Mouse (Mus musculus) forebrain, embryonic 14.5 days (tissue): ENCODE measurements around the gene Arrdc5. TPM values are rescaled to one million over a fixed set of nuclear protein-coding genes. Genes with fewer than 3 reads are reported as not detected.

ENCODE experiments used
- ATAC-seq: fragments of 200-750 bp; cut with Nextera tagmentation; 2 replicates; pipeline ENCODE4 v1.8.0; 2017; ENCODE audit warnings: mild to moderate bottlenecking, moderate library complexity
- DNase-seq: peaks from one replicate; pipeline ENCODE4 v3.0.0-alpha.2; 2015; ENCODE audit warnings: low spot score
- H3K27ac ChIP-seq: fragments of 300-500 bp; sonication (generic); 2 replicates; pipeline ENCODE4 v1.5.1; 2014; ENCODE audit warnings: low read depth, mild to moderate bottlenecking, control low read depth, low read length, moderate library complexity
- H3K27me3 ChIP-seq: fragments of 300-500 bp; sonication (generic); replicated peaks from 2 replicates; pipeline ENCODE4 v1.6.1; 2014; ENCODE audit warnings: low read length, control low read depth, mixed read lengths; ENCODE audit not compliant: control insufficient read depth, insufficient read depth
- H3K36me3 ChIP-seq: fragments of 300-500 bp; sonication (generic); 2 replicates; pipeline ENCODE4 v1.6.1; 2014; ENCODE audit warnings: low read length, control low read depth; ENCODE audit not compliant: control insufficient read depth, insufficient read depth
- H3K4me1 ChIP-seq: fragments of 300-500 bp; sonication (generic); 2 replicates; pipeline ENCODE4 v1.6.1; 2014; ENCODE audit warnings: antibody characterized with exemption, low read length, control low read depth; ENCODE audit not compliant: control insufficient read depth, insufficient read depth
- H3K4me2 ChIP-seq: fragments of 300-500 bp; sonication (generic); 2 replicates; pipeline ENCODE4 v1.6.1; 2014; ENCODE audit warnings: mild to moderate bottlenecking, control low read depth, low read length
- H3K4me3 ChIP-seq: fragments of 300-500 bp; sonication (generic); 2 replicates; pipeline ENCODE4 v1.5.1; 2014; ENCODE audit warnings: low read depth, low read length, control low read depth
- H3K9ac ChIP-seq: fragments of 300-500 bp; sonication (generic); 2 replicates; pipeline ENCODE4 v1.6.1; 2014; ENCODE audit warnings: mild to moderate bottlenecking, low read length, control low read depth, moderate library complexity
- H3K9me3 ChIP-seq: fragments of 300-500 bp; sonication (generic); replicated peaks from 2 replicates; pipeline ENCODE4 v1.6.1; 2016; ENCODE audit warnings: low read length, control low read depth, mixed read lengths; ENCODE audit not compliant: control insufficient read depth
- WGBS: fragments of 180-500 bp; shearing (Covaris S2); extraction: QIAGEN DNeasy Blood & Tissue Kit; methylation state at CpG from one replicate; pipeline ENCODE4 v1.1.7; 2014; 5-methylcytosine and 5-hydroxymethylcytosine counted together
- polyA plus RNA-seq: library from polyadenylated mRNA; unstranded; fragments of >200 nt; fragmentation: Nextera tagmentation; extraction: Ambion mirVana; gene quantifications from 2 replicates; pipeline ENCODE4 v1.2.1, GENCODE M21; 2014

Gene Arrdc5
- polyA plus RNA-seq, 1 experiment from 2014 or later: not detected

GRCm38 (mm10) chr17:56308088-56308487, 8.0 kb upstream of the Arrdc5 start:
- H3K9me3 ChIP-seq: no peaks in the 10 kb centered on the region
- H3K27me3 ChIP-seq: no peaks in the 10 kb centered on the region
- no peak overlapping the region for H3K27ac ChIP-seq
- H3K4me1 ChIP-seq: peaks cover 19% of the 10 kb centered on the region
- 84% methylated on average over 6 of the region's 6 CpGs for WGBS
- no peak overlapping the region for H3K4me2 ChIP-seq
- 0 out of 2 replicates have a peak overlapping the region, but pooled peaks have one; percentile 25 for H3K9ac ChIP-seq
- DNase-seq: no peak
- H3K36me3 ChIP-seq: peaks cover 57% of the 10 kb centered on the region
- no peak for ATAC-seq
- no peak overlapping the region for H3K4me3 ChIP-seq

DNA sequence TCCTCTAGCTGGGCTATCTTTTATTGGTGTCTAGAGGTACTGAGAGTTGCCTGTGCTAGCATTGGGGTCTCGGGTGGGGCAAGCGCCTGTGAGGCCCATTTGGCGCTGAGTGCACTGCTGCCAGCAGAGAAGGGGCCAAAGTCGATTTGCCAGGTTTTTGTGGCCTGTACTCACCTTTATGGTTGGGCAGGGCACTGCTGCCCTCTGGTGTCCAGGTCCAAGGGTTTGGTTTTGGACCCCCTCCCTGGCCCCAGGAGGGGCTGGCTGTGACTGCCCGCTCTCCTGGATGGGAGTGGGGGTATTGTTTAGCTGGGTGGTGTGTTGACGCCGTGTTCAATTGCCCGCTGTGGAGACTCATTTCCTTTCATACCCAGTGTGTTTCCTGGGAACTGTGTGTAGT, 5.7 kb upstream of the Arrdc5 start:
- Histone ChIP-seq H3K27me3 (no peaks in the 10 kb centered on the region), H3K36me3 (peaks cover 37% of the 10 kb centered on the region), H3K4me2 (peak overlapping the region; percentile 88; the same call in 1 of the 2 replicates), H3K27ac (no peak overlapping the region), H3K9me3 (no peaks in the 10 kb centered on the region), H3K4me3 (no peak overlapping the region), H3K9ac (0 out of 2 replicates have a peak overlapping the region, but pooled peaks have one; percentile 69), H3K4me1 (peaks cover 24% of the 10 kb centered on the region)
- DNase-seq (no peak), ATAC-seq (no peak)
- 53% methylated on average over 8 of the region's 8 CpGs for WGBS

GRCm38 (mm10) chr17:56305156-56305555, 5.1 kb upstream of the Arrdc5 start:
- Histone ChIP-seq H3K4me2 (peak overlapping the region; percentile 88), H3K36me3 (peaks cover 31% of the 10 kb centered on the region), H3K4me3 (peak overlapping the region; percentile 76), H3K4me1 (peaks cover 24% of the 10 kb centered on the region), H3K27me3 (no peaks in the 10 kb centered on the region), H3K9ac (peak overlapping the region; percentile 69), H3K27ac (no peak overlapping the region), H3K9me3 (no peaks in the 10 kb centered on the region)
- ATAC-seq (no peak), DNase-seq (no peak)
- 29% methylated on average over 9 of the region's 9 CpGs for WGBS

GRCm38 (mm10) chr17:56304718-56305117, 4.6 kb upstream of the Arrdc5 start:
- peaks cover 28% of the 10 kb centered on the region for H3K36me3 ChIP-seq
- peak overlapping the region; percentile 88 for H3K4me2 ChIP-seq
- H3K4me3 ChIP-seq: peak overlapping the region; percentile 76
- WGBS: 18% methylated on average over 11 of the region's 11 CpGs
- DNase-seq (no peak), ATAC-seq (no peak)
- H3K4me1 ChIP-seq: peaks cover 24% of the 10 kb centered on the region
- H3K9ac ChIP-seq: peak overlapping the region; percentile 69
- H3K27ac ChIP-seq: no peak overlapping the region
- H3K27me3 ChIP-seq: no peaks in the 10 kb centered on the region
- H3K9me3 ChIP-seq: no peaks in the 10 kb centered on the region

- ATAC-seq (peak; percentile 96), DNase-seq (peak; percentile 98)
- under 1% methylated on average over 67 of the region's 68 CpGs for WGBS
- peak overlapping the region; percentile 88 for H3K4me2 ChIP-seq
- H3K27ac ChIP-seq: peak overlapping the region; percentile 78
- peak overlapping the region; percentile 76 for H3K4me3 ChIP-seq
- no peaks in the 10 kb centered on the region for H3K27me3 ChIP-seq
- H3K4me1 ChIP-seq: peaks cover 24% of the 10 kb centered on the region
- H3K9ac ChIP-seq: peak overlapping the region; percentile 69
- peaks cover 21% of the 10 kb centered on the region for H3K36me3 ChIP-seq
- H3K9me3 ChIP-seq: no peaks in the 10 kb centered on the region
Measured at GRCm38 (mm10) chr17:56303847-56304586, 3.9 kb upstream of the Arrdc5 start.

DNA sequence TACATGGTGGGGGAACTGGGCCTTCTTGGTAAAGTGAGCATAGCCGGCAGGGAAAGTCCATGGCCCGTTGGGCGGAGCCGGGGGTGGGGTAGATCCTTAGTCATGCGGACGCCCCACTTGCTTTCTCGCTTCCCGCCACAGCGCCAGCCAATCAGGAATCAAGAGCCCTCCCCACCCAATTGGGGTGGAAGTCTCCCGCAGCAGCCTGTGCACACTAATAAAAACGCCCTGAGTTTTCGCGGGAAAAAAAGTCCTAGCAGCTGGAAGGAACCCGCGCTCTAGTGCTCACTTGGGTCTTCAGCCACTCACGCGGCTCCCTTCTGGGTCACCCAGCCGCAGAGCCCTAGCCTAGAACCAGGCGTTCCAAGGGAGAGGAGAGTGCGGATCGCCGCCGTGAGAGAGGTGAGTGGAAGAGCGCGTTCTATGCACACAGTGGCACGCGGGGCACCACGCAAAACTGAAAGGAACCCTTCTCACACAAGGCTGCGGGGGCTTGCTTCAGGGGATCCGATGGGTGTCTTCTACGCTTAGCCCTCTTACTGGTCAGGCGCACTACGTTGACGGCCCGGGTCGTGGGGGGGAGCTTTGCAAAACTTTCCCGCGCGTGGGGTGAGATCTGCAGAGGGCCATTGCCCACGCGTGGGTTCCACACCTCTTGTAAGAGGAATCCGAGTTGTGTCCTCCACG, 3.2 kb upstream of the Arrdc5 start, which contains the start of gene Uhrf1:
Uhrf1 (plus strand) TSS at position 162 of the 687 bp plus-strand sequence.
- no peaks in the 10 kb centered on the region for H3K27me3 ChIP-seq
- H3K4me1 ChIP-seq: peaks cover 24% of the 10 kb centered on the region
- H3K4me3 ChIP-seq: peak within 1 kb of the TSS; percentile 76
- peaks cover 16% of the 10 kb centered on the region; the same call in 1 of the 2 replicates for H3K36me3 ChIP-seq
- peak within 1 kb of the TSS; percentile 78 for H3K27ac ChIP-seq
- H3K4me2 ChIP-seq: peak within 1 kb of the TSS; percentile 88
- peak; percentile 86 for DNase-seq
- under 1% methylated on average over 43 of the region's 43 CpGs for WGBS
- H3K9me3 ChIP-seq: no peaks in the 10 kb centered on the region
- H3K9ac ChIP-seq: peak within 1 kb of the TSS; percentile 69
- ATAC-seq: peak; percentile 76

- WGBS: 25% methylated on average over 13 of the region's 13 CpGs
- 0 out of 2 replicates have a peak, but pooled peaks have one; percentile 1 for ATAC-seq
- H3K4me3 ChIP-seq: no peak overlapping the region
Measured at GRCm38 (mm10) chr17:56302363-56302996, 2.4 kb upstream of the Arrdc5 start.

DNA sequence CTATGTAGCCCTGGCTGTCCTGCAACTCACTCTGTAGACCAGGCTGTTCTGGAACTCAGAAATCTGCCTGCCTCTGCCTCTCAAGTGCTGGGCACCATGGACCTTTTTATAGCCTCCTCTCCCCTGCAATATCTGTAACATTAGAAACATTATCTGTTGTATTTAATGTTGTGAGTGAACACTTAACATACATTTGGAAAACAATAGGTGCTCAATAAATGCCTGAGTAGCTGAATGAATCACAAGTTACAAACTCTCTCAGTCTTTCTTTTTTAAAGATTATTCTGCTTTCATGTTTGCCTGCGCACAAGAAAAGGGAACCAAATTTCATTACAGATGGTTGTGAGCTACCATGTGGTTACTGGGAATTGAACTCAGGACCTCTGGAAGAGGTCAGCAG, 1.8 kb downstream of the Arrdc5 start:
- H3K36me3 ChIP-seq: no peaks in the 10 kb centered on the region
- WGBS: 96% methylated on average over 1 of the region's 1 CpGs
- H3K4me3 ChIP-seq: no peak overlapping the region
- no peaks in the 10 kb centered on the region for H3K27me3 ChIP-seq
- H3K9me3 ChIP-seq: no peaks in the 10 kb centered on the region
- no peak overlapping the region for H3K27ac ChIP-seq
- H3K4me1 ChIP-seq: peaks cover 6% of the 10 kb centered on the region; the same call in 1 of the 2 replicates
- no peak overlapping the region for H3K4me2 ChIP-seq
- no peak for ATAC-seq
- DNase-seq: no peak
- H3K9ac ChIP-seq: no peak overlapping the region

More at GRCm38 (mm10) chr17:56302363-56302996, 2.4 kb upstream of the Arrdc5 start:
- peak; percentile 8 for DNase-seq
- peak overlapping the region; percentile 88 for H3K4me2 ChIP-seq
- H3K9ac ChIP-seq: no peak overlapping the region
- no peaks in the 10 kb centered on the region for H3K9me3 ChIP-seq
- 0 out of 2 replicates have a peak, but pooled peaks cover 9% of the 10 kb centered on the region for H3K36me3 ChIP-seq
- H3K27me3 ChIP-seq: no peaks in the 10 kb centered on the region
- peaks cover 24% of the 10 kb centered on the region for H3K4me1 ChIP-seq
- peak overlapping the region; percentile 44; the same call in 1 of the 2 replicates for H3K27ac ChIP-seq
